Mouse (Mus musculus): ENCODE measurements around the gene Capn7. TPM values are rescaled to one million over a fixed set of nuclear protein-coding genes. Genes with fewer than 3 reads are reported as not detected.

Capn7 gene
- total RNA-seq, 4 experiments from 2014 or later, result 30.4 to 33.8 (median 31.8) TPM

DNA sequence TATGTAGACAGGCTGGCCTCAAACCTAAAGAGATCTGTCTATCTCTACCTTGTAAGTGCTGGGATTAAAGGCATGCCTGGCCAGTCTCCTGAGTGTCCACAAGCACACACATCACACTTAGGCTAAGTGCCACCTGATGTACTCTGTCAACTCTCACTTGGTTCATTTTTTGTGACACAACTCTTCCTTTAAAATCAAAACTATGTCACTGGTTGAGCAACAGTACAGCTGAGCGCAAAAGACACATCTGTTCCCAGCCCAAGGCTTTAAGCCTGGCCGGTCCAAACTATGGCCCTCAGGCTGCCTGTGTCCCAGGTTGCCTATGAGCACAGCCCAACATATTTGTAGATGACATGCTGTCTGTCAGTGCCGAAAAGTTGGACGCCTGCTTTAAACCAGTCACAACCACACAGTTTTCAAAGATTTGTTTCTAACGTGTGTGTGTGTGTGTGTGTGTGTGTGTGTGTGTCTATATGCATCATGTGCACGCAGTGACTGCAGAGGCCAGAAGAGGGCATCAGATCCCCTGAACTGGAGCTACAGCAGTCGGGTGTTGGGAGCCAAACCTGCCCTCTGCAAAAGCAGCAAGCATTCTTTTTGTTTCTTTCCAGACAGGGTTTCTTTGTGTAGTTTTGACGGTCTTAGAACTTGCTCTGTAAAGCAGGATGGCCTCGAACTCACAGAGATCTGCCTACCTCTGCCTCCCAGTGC, 58.5 kb downstream of the Capn7 start:
- no peak for DNase-seq (ENCODE audit: low spot score in 2 of 2)

- DNase-seq (ENCODE audit: low spot score in 2 of 2), result peak in 1 of 2 experiments; percentile 58
Measured at GRCm38 (mm10) chr14:31395629-31396199, 59.3 kb downstream of the Capn7 start.

GRCm38 (mm10) chr14:31396428-31396827, 60.0 kb downstream of the Capn7 start:
- no peak for DNase-seq (ENCODE audit: low spot score in 2 of 2)

DNA sequence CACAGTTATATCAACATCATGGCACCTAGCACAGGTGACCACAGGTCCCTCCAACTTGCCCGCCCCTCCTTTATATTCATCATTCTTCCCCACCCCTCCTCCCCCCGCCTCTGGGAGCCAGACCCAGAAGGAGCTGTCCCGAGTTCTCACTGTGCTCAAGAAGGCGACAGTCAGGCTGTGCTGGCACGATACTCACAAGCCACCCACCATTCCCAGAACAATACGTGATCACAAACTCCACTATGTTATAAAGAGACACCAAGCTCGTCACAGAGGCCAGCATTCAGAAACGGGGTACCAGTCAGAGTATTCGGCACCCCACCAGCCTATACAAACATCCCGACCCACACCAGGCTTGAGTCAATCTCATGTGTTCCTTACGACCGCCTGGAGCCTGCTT, 60.9 kb downstream of the Capn7 start:
- no peak for DNase-seq (ENCODE audit: low spot score in 2 of 2)

- no peak for DNase-seq (ENCODE audit: low spot score in 2 of 2)
Measured at GRCm38 (mm10) chr14:31397791-31398595, 61.6 kb downstream of the Capn7 start.

DNA sequence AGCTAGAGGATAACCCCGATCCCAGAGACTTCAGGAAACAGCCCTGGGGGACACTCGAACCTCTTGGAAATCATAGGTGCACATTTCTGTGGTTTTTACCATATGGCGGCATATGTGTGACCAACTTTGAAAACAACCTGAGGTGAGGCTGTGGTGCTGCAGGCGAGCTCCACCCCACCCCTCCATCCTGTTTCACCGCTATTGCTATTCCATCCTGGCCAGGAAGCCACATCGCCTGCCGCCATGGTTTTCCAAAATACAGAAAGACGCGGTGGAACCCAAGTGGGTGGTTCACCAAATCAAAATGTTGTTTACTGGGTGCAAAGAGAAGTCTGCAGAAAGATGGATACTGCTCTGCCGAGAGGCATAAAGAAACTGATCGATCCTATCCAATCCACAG, 62.4 kb downstream of the Capn7 start:
- no peak for DNase-seq (ENCODE audit: low spot score in 2 of 2)

DNA sequence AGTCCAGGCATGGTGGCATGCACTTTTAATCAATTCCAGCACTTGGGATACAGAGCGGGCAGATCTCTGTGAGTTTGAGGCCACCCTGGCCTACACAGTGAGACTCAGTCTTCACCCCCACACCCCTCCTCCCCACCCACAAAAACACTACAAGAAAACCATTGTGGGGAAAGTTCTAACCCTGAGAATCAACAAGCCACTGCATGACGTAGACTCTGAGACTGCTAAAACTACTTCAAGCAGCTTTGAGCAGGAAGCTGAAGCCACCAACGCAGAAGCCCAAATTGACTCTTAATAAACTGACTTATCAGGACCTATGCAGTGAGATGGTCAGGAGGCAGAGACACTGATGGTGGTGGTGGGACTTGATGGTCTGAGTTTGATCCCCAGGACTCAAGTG, 62.8 kb downstream of the Capn7 start:
- DNase-seq (ENCODE audit: low spot score in 2 of 2), result no peak

- no peak for DNase-seq (ENCODE audit: low spot score in 2 of 2)
Measured at GRCm38 (mm10) chr14:31400246-31400645, 63.8 kb downstream of the Capn7 start.

- DNase-seq (ENCODE audit: low spot score in 2 of 2), result no peak
Measured at GRCm38 (mm10) chr14:31400896-31401295, 64.5 kb downstream of the Capn7 start.

GRCm38 (mm10) chr14:31401918-31402427, 65.5 kb downstream of the Capn7 start:
- DNase-seq (ENCODE audit: low spot score in 2 of 2), result no peak

GRCm38 (mm10) chr14:31402693-31403092, 66.3 kb downstream of the Capn7 start:
- DNase-seq (ENCODE audit: low spot score in 2 of 2), result no peak

DNA sequence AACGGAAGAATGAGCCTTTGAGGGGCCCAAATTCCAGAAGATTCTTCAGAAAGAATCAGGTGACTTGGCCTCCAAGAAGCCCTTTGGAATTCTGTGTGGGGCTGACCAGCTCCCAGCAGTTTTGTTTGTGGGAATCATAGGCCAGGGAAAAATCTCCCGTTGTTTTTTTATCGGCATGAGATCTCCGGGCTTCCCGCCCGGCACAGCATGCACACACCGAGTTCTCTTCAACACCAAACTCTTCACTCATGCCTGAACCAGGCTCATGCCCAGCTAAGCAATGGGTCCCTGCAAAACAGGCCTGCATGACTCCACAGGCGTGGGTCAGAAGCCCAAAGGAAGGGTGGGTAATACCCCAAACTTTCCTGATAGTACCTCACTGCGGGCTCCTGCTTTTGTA, 67.1 kb downstream of the Capn7 start:
- DNase-seq (ENCODE audit: low spot score in 2 of 2), result no peak

DNA sequence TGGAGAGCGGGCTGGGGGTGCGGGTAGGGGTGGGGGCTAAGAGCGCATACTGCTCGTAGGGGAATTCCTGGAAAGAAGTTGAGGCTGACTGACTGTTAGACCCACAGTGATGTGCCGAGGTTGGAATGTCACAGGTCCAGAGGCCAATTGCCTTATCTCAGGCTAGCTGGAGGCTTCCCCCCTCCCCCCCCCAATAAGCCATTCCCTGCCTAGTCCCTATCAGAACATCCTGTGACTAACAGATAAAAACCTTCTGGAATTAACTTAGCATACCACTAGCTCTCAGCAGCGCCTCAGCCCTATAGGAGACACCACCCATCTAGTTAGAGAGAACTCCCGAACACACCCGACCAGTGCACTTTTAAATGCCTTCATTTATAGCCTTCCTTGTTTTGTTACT, 67.6 kb downstream of the Capn7 start:
- DNase-seq (ENCODE audit: low spot score in 2 of 2), result no peak

- DNase-seq (ENCODE audit: low spot score in 2 of 2), result no peak
Measured at GRCm38 (mm10) chr14:31404663-31405062, 68.2 kb downstream of the Capn7 start.

GRCm38 (mm10) chr14:31405652-31406051, 69.2 kb downstream of the Capn7 start:
- no peak for DNase-seq (ENCODE audit: low spot score in 2 of 2)

GRCm38 (mm10) chr14:31406154-31406810, 69.8 kb downstream of the Capn7 start:
- DNase-seq (ENCODE audit: low spot score in 2 of 2), result no peak

- no peak for DNase-seq (ENCODE audit: low spot score in 2 of 2)
Measured at GRCm38 (mm10) chr14:31407208-31407607, 70.8 kb downstream of the Capn7 start.

DNA sequence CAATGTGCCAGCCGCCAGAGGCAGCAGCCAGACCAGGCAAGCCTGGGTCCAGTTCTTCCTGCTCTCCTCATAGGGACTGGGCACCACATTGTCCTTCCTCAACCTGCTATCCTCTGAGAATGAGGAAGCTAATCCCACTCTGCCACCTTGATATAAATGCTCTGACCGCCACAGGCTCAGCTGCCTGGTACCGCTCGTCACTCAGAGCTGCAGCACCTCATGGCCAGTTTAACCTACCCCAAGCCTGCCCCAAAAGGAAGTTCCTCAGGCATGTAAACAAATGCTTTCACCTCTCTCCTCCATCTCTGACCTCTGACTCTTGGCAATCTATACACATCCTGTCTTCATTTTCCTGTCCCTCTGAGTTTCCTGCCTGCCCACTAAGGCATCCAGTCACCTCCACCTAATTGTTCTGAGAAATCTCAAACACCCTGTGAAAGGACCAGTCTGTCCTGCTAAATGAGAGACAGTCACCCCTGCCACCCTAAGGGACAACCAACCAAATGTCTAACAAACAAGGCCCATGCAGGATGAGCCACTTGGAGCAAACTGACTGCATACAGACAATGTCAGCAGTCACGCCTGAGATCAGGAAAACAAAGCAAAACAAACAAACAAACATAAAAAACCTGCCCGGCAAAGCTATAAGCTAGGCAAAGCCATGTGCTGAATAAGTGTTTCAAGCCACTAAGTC, 71.6 kb downstream of the Capn7 start:
- DNase-seq (ENCODE audit: low spot score in 2 of 2), result no peak

GRCm38 (mm10) chr14:31408666-31409065, 72.2 kb downstream of the Capn7 start:
- DNase-seq (ENCODE audit: low spot score in 2 of 2), result no peak

DNA sequence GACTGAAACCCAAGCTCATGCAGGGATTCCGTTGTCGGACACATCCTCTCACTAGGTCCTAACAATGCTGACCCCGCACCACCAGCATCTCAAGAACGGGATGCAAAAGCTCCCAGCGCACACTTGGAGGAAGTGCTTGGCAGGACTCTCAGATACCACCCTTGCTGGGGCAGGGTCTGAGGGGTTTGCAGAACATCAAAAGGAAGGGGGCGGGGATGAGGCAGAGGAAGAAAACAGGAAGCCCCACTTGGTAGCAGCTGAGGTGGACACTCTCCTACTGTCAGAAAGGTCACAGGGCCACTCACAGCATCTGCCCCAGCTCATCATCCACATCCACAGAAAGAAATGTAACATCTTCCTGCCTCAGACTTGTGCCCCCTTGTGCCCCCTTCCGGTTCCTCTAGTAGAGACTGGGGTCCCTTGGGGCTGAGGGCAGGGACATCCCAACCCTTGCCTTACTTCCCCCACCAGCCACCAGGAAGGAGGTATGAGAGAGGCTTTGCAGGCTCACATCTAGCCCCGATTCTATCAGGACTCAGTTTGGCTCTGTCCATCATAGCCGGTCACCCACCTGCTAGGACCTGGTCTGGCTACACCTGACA, 73.8 kb downstream of the Capn7 start:
- DNase-seq (ENCODE audit: low spot score in 2 of 2), result no peak

DNA sequence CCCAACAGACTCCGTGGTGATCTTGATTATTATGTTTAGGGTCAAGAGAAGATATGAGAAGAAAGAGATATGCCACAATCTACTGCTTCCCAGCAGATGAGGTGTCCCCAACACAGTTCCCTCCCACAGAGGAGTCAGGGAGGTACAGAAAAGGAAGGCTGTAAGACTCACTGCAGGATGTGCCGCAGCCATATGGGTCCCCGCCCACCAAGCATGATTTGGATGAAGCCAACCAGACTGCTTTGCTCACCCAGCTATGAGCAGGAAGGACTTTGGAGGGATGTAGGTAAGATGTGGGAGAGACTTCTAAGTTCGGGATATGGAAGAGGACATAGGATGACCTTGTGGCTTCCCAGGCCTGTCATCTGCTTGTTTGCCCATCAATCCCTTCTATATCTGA, 74.3 kb downstream of the Capn7 start:
- peak in 1 of 2 experiments; percentile 90 for DNase-seq (ENCODE audit: low spot score in 2 of 2)

Data from left cerebral cortex, adult 8-10 months (tissue).